In genomic region chr1:38512258-38513081, GRCm38 (mm10) we compare ENCODE assay signal across 10 mouse cellular contexts.
DNase-seq lines count a peak whose midpoint lies in the region; ATAC-seq and TF ChIP-seq lines count a peak whose summit lies in the region.
"Had no signal": no experiment of that assay in that cellular context is flagged by ENCODE, and none has a peak within 500 bp of the region (broad histone marks: within the 10 kb centered on the region; RNA-seq: fewer than 3 reads in every experiment).

No protein-coding gene starts in this region.

- peak; percentile 12 for DNase-seq in liver, adult 2 months (ENCODE audit: extremely low read depth, low read depth, low spot score)
- DNase-seq in liver, result no peak
- DNase-seq in fibroblast of lung, adult 2 months (ENCODE audit: low read depth), result peak; percentile 0
- DNase-seq in hindbrain, postnatal 0 days (ENCODE audit: low spot score), result peak; percentile 41
- DNase-seq in midbrain, postnatal 0 days (ENCODE audit: low spot score), result peak; percentile 40
- no peak for DNase-seq in lung, postnatal 10 days
- DNase-seq in thymus, postnatal 14 days, result no peak
- DNase-seq in right cerebral cortex, postnatal 14 days, result no peak

- H3K4me1 ChIP-seq in liver, adult 2 months (ENCODE audit: control insufficient read depth, insufficient read depth, low read length), result no peaks in the 10 kb centered on the region
- peaks cover 5% of the 10 kb centered on the region for H3K4me1 ChIP-seq in hindbrain, postnatal 0 days (ENCODE audit: insufficient read depth, low read length)
- no peaks in the 10 kb centered on the region for H3K4me1 ChIP-seq in midbrain, postnatal 0 days (ENCODE audit: insufficient read depth, low read length)

- H3K27ac ChIP-seq in liver, adult 2 months (replicated peaks; ENCODE audit: insufficient read depth, low read depth, low read length), result no peak overlapping the region
- peak overlapping the region; percentile 45; the same call in 1 of the 2 replicates for H3K27ac ChIP-seq in hindbrain, postnatal 0 days
- 0 out of 2 replicates have a peak overlapping the region, but pooled peaks have one; percentile 32 for H3K27ac ChIP-seq in midbrain, postnatal 0 days (ENCODE audit: low read depth, low read length)

- 40% methylated on average over 15 of the region's 15 CpGs for WGBS in liver, adult 2 months
- 33% methylated on average over 15 of the region's 15 CpGs for WGBS in hindbrain, postnatal 0 days
- 61% methylated on average over 15 of the region's 15 CpGs for WGBS in midbrain, postnatal 0 days

- peak; percentile 66 for ATAC-seq in hindbrain, postnatal 0 days
- no peak for ATAC-seq in midbrain, postnatal 0 days (ENCODE audit: low FRiP score)
- ATAC-seq: Patski had no signal

- TF ChIP-seq POLR2A in liver, adult 2 months (IDR thresholded peaks at IDR 0.05; ENCODE audit: extremely low read depth, insufficient read depth, low read length), result no peak

- H3K4me2 ChIP-seq in hindbrain, postnatal 0 days (ENCODE audit: low read depth, low read length), result 0 out of 2 replicates have a peak overlapping the region, but pooled peaks have one; percentile 4
- no peak overlapping the region for H3K4me2 ChIP-seq in midbrain, postnatal 0 days (ENCODE audit: low read depth, low read length, poor library complexity, severe bottlenecking)

- H3K36me3 ChIP-seq in liver, adult 2 months (ENCODE audit: control insufficient read depth, insufficient read depth, low read length), result no peaks in the 10 kb centered on the region
- no peaks in the 10 kb centered on the region for H3K36me3 ChIP-seq in hindbrain, postnatal 0 days (ENCODE audit: insufficient read depth, low read length)
- no peaks in the 10 kb centered on the region for H3K36me3 ChIP-seq in midbrain, postnatal 0 days (ENCODE audit: insufficient read depth, low read length)

- no peaks in the 10 kb centered on the region for H3K27me3 ChIP-seq in liver, adult 2 months (ENCODE audit: control insufficient read depth, insufficient read depth, low read length)
- no peaks in the 10 kb centered on the region for H3K27me3 ChIP-seq in hindbrain, postnatal 0 days (ENCODE audit: insufficient read depth, low read length)
- H3K27me3 ChIP-seq in midbrain, postnatal 0 days (ENCODE audit: insufficient read depth, low read length), result no peaks in the 10 kb centered on the region

- H3K4me3 ChIP-seq in liver, adult 2 months (ENCODE audit: insufficient read depth, low read depth, low read length), result no peak overlapping the region
- H3K4me3 ChIP-seq in hindbrain, postnatal 0 days (ENCODE audit: low read length), result no peak overlapping the region
- H3K4me3 ChIP-seq in midbrain, postnatal 0 days (ENCODE audit: low read depth, low read length), result no peak overlapping the region
- H3K4me3 ChIP-seq: erythroblast, embryonic 14.5 days had no signal

- no peak for TF ChIP-seq CTCF in liver, adult 2 months (IDR thresholded peaks at IDR 0.05; ENCODE audit: low read depth, low read length)
- no peak for TF ChIP-seq CTCF in hindbrain, postnatal 0 days (IDR thresholded peaks at IDR 0.05; ENCODE audit: low read depth)
- TF ChIP-seq CTCF in midbrain, postnatal 0 days (IDR thresholded peaks at IDR 0.05), result no peak

- H3K79me2 ChIP-seq in liver, adult 2 months (ENCODE audit: control insufficient read depth, insufficient read depth, low read length), result no peaks in the 10 kb centered on the region

- H3K9me3 ChIP-seq in hindbrain, postnatal 0 days (ENCODE audit: low read length), result no peaks in the 10 kb centered on the region
- no peaks in the 10 kb centered on the region for H3K9me3 ChIP-seq in midbrain, postnatal 0 days (ENCODE audit: low read length)

- no peak overlapping the region for H3K9ac ChIP-seq in liver, adult 2 months (ENCODE audit: low read depth, low read length)
- H3K9ac ChIP-seq in hindbrain, postnatal 0 days (replicated peaks; ENCODE audit: low read length), result no peak overlapping the region
- no peak overlapping the region for H3K9ac ChIP-seq in midbrain, postnatal 0 days (replicated peaks; ENCODE audit: low read length, poor library complexity, severe bottlenecking)

Comparison
In these comparisons a context has a peak if more than half of its experiments do, and no peak if none do; other contexts are left out.
1. DNase-seq: peak in liver, adult 2 months (single experiment), fibroblast of lung, adult 2 months (single experiment), hindbrain, postnatal 0 days (single experiment) and midbrain, postnatal 0 days (single experiment); none in liver (single experiment), lung, postnatal 10 days (single experiment), thymus, postnatal 14 days (single experiment) and right cerebral cortex, postnatal 14 days (single experiment).